Mouse (Mus musculus): Measurements from ENCODE around the gene Supt6. TPM values are rescaled to one million over a fixed set of nuclear protein-coding genes. Genes with fewer than 3 reads are reported as not detected.

The Supt6 gene
- polyA plus RNA-seq, 1 experiment from 2014 or later, result 27.9 TPM

- Histone ChIP-seq H3K4me1 (ENCODE audit: insufficient read depth) (peaks cover 10% of the 10 kb centered on the region), H3K27ac (ENCODE audit: low read depth) (peak overlapping the region; percentile 99), H3K4me2 (peak overlapping the region; percentile 90), H3K4me3 (ENCODE audit: low read depth, low read length) (peak overlapping the region; percentile 100), H3K9ac (peak overlapping the region; percentile 99), H3K27me3 (ENCODE audit: insufficient read depth, low read length) (no peaks in the 10 kb centered on the region), H3K9me3 (ENCODE audit: low read depth, low read length) (no peaks in the 10 kb centered on the region), H3K36me3 (ENCODE audit: insufficient read depth) (peaks cover 18% of the 10 kb centered on the region)
- ATAC-seq (ENCODE audit: insufficient read depth) (no peak), DNase-seq (no peak)
- 44% methylated on average over 4 of the region's 4 CpGs for WGBS
- TF ChIP-seq CTCF (IDR thresholded peaks at IDR 0.05; ENCODE audit: low read depth), result no peak
These were observed 79.6 kb downstream of the Supt6 start for GRCm38 (mm10) chr11:78166161-78166560.

- Histone ChIP-seq H3K4me1 (ENCODE audit: insufficient read depth) (peaks cover 10% of the 10 kb centered on the region), H3K4me3 (ENCODE audit: low read depth, low read length) (peak overlapping the region; percentile 100), H3K27ac (ENCODE audit: low read depth) (peak overlapping the region; percentile 99), H3K36me3 (ENCODE audit: insufficient read depth) (peaks cover 22% of the 10 kb centered on the region), H3K4me2 (peak overlapping the region; percentile 90), H3K27me3 (ENCODE audit: insufficient read depth, low read length) (no peaks in the 10 kb centered on the region), H3K9ac (peak overlapping the region; percentile 99), H3K9me3 (ENCODE audit: low read depth, low read length) (no peaks in the 10 kb centered on the region)
- TF ChIP-seq CTCF (IDR thresholded peaks at IDR 0.05; ENCODE audit: low read depth), result no peak
- WGBS, result 4% methylated on average over 16 of the region's 16 CpGs
- peak; percentile 84 for DNase-seq
- ATAC-seq (ENCODE audit: insufficient read depth), result peak; percentile 21
These were observed 80.1 kb downstream of the Supt6 start for GRCm38 (mm10) chr11:78165761-78166109.

- peak within 1 kb of the TSS; percentile 90 for H3K4me2 ChIP-seq
- TF ChIP-seq CTCF (IDR thresholded peaks at IDR 0.05; ENCODE audit: low read depth), result 0 out of 2 replicates have a peak, but pooled peaks have one; percentile 1
- peak within 1 kb of the TSS; percentile 99 for H3K27ac ChIP-seq (ENCODE audit: low read depth)
- no peaks in the 10 kb centered on the region for H3K9me3 ChIP-seq (ENCODE audit: low read depth, low read length)
- DNase-seq (peak; percentile 96), ATAC-seq (ENCODE audit: insufficient read depth) (peak; percentile 82)
- peaks cover 28% of the 10 kb centered on the region for H3K36me3 ChIP-seq (ENCODE audit: insufficient read depth)
- no peaks in the 10 kb centered on the region for H3K27me3 ChIP-seq (ENCODE audit: insufficient read depth, low read length)
- WGBS, result under 1% methylated on average over 78 of the region's 78 CpGs
- peak within 1 kb of the TSS; percentile 99 for H3K9ac ChIP-seq
- H3K4me3 ChIP-seq (ENCODE audit: low read depth, low read length), result peak within 1 kb of the TSS; percentile 100
- peaks cover 10% of the 10 kb centered on the region for H3K4me1 ChIP-seq (ENCODE audit: insufficient read depth)
These were observed 80.6 kb downstream of the Supt6 start, which contains the start of gene Traf4 for GRCm38 (mm10) chr11:78164924-78165760. TSS of gene Traf4 (minus strand) at chr11:78165589.

GRCm38 (mm10) chr11:78164604-78164923 is 81.2 kb downstream of the Supt6 start:
- Histone ChIP-seq H3K36me3 (ENCODE audit: insufficient read depth) (peaks cover 34% of the 10 kb centered on the region), H3K4me1 (ENCODE audit: insufficient read depth) (peaks cover 10% of the 10 kb centered on the region), H3K9me3 (ENCODE audit: low read depth, low read length) (no peaks in the 10 kb centered on the region), H3K9ac (peak overlapping the region; percentile 99), H3K27me3 (ENCODE audit: insufficient read depth, low read length) (no peaks in the 10 kb centered on the region), H3K27ac (ENCODE audit: low read depth) (peak overlapping the region; percentile 99), H3K4me3 (ENCODE audit: low read depth, low read length) (peak overlapping the region; percentile 100), H3K4me2 (peak overlapping the region; percentile 90)
- DNase-seq (peak; percentile 46), ATAC-seq (ENCODE audit: insufficient read depth) (no peak)
- WGBS, result under 1% methylated on average over 14 of the region's 14 CpGs
- no peak for TF ChIP-seq CTCF (IDR thresholded peaks at IDR 0.05; ENCODE audit: low read depth)

- peaks cover 10% of the 10 kb centered on the region for H3K4me1 ChIP-seq (ENCODE audit: insufficient read depth)
- no peaks in the 10 kb centered on the region for H3K9me3 ChIP-seq (ENCODE audit: low read depth, low read length)
- peak overlapping the region; percentile 99 for H3K9ac ChIP-seq
- no peaks in the 10 kb centered on the region for H3K27me3 ChIP-seq (ENCODE audit: insufficient read depth, low read length)
- peak overlapping the region; percentile 100 for H3K4me3 ChIP-seq (ENCODE audit: low read depth, low read length)
- WGBS, result under 1% methylated on average over 22 of the region's 22 CpGs
- peak overlapping the region; percentile 90 for H3K4me2 ChIP-seq
- peaks cover 40% of the 10 kb centered on the region for H3K36me3 ChIP-seq (ENCODE audit: insufficient read depth)
- DNase-seq (peak; percentile 87), ATAC-seq (ENCODE audit: insufficient read depth) (peak; percentile 78)
- no peak for TF ChIP-seq CTCF (IDR thresholded peaks at IDR 0.05; ENCODE audit: low read depth)
- peak overlapping the region; percentile 99 for H3K27ac ChIP-seq (ENCODE audit: low read depth)
These were observed 81.8 kb downstream of the Supt6 start for GRCm38 (mm10) chr11:78163681-78164603.

GRCm38 (mm10) chr11:78163045-78163444 is 82.7 kb downstream of the Supt6 start:
- TF ChIP-seq CTCF (IDR thresholded peaks at IDR 0.05; ENCODE audit: low read depth), result no peak
- no peak for DNase-seq
- H3K36me3 ChIP-seq (ENCODE audit: insufficient read depth), result peaks cover 49% of the 10 kb centered on the region
- peak overlapping the region; percentile 99 for H3K27ac ChIP-seq (ENCODE audit: low read depth)
- H3K4me3 ChIP-seq (ENCODE audit: low read depth, low read length), result peak overlapping the region; percentile 100
- ATAC-seq (ENCODE audit: insufficient read depth), result no peak
- peak overlapping the region; percentile 90 for H3K4me2 ChIP-seq
- no peaks in the 10 kb centered on the region for H3K9me3 ChIP-seq (ENCODE audit: low read depth, low read length)
- H3K4me1 ChIP-seq (ENCODE audit: insufficient read depth), result peaks cover 10% of the 10 kb centered on the region
- WGBS, result 54% methylated on average over 2 of the region's 2 CpGs
- no peaks in the 10 kb centered on the region for H3K27me3 ChIP-seq (ENCODE audit: insufficient read depth, low read length)
- peak overlapping the region; percentile 99 for H3K9ac ChIP-seq

Measured in lung, embryonic 14.5 days (tissue).